Mouse (Mus musculus) bone marrow, adult 2 months (tissue): ENCODE data around the gene Ankrd63.
"Not testable (repeated sequence)": the region's sequence is repeated elsewhere in the genome, so short reads cannot be mapped to it uniquely, and the experiment has no call there.

ENCODE experiments used
- CTCF ChIP-seq: fragments of 200-500 bp; IDR thresholded peaks from 2 replicates; pipeline ENCODE4 v1.5.1; 2011; ENCODE audit warnings: low read length, control low read depth; ENCODE audit not compliant: control insufficient read depth, insufficient read depth
- POLR2A ChIP-seq: fragments of 200-500 bp; IDR thresholded peaks from 2 replicates; pipeline ENCODE4 v1.6.1; 2011; ENCODE audit warnings: low read depth, mild to moderate bottlenecking, control low read depth, low read length, borderline replicate concordance; ENCODE audit not compliant: control insufficient read depth

- TF ChIP-seq CTCF, POLR2A: not testable (repeated sequence)
Observed at GRCm38 (mm10) chr2:118650697-118651096, 53.1 kb downstream of the Ankrd63 start.
